Mouse (Mus musculus) retina, adult 2 months (tissue): ENCODE data around the gene Sfxn1.
A peak's percentile ranks its signal among the peaks of the same experiment; 100 is the strongest.

Experiments used
- DNase-seq: peaks from one replicate; pipeline ENCODE4 v3.0.0-alpha.2; 2012; ENCODE audit warnings: low read depth, low spot score

Sfxn1 gene

GRCm38 (mm10) chr13:54076762-54077460 lies 5.2 kb downstream of the Sfxn1 start:
- DNase-seq = no peak

- no peak for DNase-seq
Observed at GRCm38 (mm10) chr13:54077470-54078174, 6.0 kb downstream of the Sfxn1 start.

DNA sequence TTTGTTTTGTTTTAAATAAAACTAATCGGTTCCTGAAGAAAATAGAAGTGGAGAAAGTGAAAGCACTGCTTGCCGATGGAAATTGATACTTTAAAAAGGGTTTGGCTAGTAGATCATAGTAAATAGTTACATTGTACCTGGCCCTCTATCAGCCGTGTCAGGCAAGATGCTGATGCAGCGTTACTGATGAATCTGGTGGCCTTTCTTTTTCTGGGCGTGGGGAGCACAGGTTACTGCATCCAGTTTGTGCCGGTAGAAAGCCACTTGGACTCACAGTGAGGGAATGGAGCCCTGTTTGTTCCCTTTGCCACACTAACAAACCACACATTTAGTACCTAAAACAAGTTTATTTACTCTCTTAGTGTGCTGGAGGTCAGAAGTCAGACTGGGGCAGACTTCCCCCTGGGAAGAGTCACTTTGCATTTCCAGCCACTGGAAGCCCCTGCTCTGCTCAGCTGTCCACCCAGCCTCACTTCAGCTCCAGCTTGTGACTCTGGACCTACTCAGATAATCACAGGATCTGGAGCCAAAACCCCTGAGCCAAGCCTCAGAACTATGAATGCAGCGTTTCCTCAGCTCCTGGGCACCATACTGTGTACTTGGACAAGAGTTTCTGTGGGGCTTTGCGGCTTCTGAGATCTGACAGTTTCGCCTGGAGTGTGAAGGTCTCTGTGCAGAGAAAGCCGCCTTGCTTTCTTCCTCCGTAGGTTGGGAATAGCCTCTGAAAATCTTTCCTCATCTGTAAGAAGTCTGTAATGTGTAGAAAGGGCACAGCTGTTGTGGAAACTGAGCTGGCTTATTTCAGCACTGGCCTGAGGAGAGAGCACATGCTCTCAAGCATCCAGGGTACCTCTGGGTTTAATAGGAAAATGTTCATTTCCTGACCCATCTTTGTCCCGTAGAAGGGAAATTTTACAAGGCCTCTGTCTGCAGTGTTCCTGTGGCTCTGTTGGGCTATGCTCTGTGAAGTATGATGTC lies 8.4 kb downstream of the Sfxn1 start:
- no peak for DNase-seq

GRCm38 (mm10) chr13:54080785-54081184 lies 9.1 kb downstream of the Sfxn1 start:
- no peak for DNase-seq

DNA sequence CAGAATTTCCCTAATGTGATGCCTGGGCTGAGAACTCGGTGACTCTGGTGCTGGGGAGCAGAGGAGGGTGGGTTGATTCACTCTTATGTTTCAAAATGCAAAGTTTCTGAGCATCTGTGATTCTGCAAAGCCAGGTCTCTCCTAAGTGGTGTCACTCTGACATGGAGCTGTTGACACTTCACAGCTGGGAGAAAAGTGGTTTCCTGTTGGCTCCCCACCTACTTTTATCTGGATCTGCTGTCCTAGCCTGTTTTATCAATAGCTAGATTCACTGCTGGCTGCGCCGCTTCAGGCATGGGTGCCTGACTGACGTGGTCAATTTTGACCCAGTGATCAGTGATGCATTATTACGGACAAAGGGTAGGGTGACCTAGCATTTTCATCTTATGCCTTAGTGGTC lies 11.3 kb downstream of the Sfxn1 start:
- no peak for DNase-seq

- no peak for DNase-seq
Observed at GRCm38 (mm10) chr13:54084178-54084577, 12.5 kb downstream of the Sfxn1 start.

DNA sequence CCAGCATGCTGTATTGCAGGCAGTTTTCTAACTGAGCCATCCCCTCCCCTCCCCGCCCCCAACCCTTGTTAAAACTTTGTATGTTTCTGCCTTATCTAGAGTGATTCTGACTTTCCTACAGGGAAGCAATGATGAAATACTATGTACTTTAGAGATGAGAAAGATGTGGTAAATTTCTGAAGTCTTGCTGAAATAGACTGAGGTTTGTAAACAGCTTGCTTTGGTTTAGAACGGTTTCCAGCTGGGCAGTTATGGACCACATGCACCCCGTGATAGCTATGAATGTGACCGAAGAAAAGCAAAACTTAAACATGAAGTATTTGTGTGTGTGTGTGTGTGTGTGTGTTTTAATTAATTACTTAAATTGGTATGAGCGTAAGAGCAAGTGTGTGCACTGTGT lies 13.2 kb downstream of the Sfxn1 start:
- no peak for DNase-seq

- no peak for DNase-seq
Observed at GRCm38 (mm10) chr13:54085266-54085665, 13.6 kb downstream of the Sfxn1 start.

DNA sequence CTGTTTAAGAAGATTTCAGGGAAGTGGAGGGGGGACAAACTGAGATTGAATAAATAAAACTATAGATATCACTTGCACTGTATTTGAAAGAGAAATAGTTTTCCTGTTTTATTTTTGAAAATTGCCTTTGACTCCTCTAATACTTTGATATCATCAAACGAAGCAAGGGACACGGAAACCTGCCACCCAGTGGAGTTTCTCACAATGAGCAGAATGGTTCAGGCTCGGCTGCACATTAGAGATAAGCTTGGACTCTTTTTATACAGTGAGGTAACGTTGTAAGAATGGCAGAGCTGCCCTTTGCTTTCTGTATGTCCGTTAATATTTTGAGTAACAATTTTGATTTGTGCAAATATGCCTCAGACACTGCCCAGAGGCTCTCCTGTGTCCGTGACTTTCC lies 20.1 kb downstream of the Sfxn1 start:
- DNase-seq = no peak

- no peak for DNase-seq
Observed at GRCm38 (mm10) chr13:54094349-54094748, 22.7 kb downstream of the Sfxn1 start.

- DNase-seq = no peak
Observed at GRCm38 (mm10) chr13:54094963-54095362, 23.3 kb downstream of the Sfxn1 start.

GRCm38 (mm10) chr13:54095721-54096120 lies 24.1 kb downstream of the Sfxn1 start:
- no peak for DNase-seq

DNA sequence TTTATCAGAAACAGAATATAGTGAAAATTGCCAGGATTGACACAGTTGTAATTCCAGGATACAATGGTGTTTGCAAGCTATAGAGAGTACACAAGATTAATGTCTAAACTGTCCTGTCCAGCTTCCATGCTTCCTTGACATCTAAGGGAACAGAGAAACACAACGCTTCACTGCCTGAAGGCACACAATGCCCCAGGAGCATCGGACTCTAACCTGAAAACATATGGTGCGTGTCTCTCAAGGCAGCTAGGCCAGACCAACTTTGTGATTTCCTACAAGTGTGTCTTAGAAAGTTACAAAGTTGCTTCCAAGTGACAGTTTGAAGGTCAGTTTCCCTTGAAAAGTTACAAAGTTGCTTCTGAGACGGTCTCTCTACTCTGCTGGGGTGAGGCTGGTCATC lies 25.6 kb downstream of the Sfxn1 start:
- DNase-seq = no peak

DNA sequence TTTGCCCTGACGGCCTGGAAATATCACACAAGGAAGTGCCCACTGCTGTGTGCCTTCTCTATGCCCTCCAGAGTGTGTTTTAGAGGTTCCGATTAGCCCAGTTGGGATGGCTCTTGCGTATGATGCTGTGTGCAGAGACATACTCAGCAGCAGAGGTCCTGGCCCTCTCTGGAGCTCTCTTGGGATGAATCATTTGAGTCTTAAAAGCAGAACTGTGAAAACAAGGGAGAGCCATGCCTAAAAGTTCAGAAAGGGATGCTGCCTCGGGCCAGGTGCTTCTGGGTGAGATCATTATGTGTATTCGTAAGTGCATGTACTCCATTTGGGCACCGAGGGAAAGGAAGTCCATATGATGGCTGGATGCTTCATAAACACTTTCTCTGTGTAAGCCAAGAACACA lies 26.1 kb downstream of the Sfxn1 start:
- no peak for DNase-seq

DNA sequence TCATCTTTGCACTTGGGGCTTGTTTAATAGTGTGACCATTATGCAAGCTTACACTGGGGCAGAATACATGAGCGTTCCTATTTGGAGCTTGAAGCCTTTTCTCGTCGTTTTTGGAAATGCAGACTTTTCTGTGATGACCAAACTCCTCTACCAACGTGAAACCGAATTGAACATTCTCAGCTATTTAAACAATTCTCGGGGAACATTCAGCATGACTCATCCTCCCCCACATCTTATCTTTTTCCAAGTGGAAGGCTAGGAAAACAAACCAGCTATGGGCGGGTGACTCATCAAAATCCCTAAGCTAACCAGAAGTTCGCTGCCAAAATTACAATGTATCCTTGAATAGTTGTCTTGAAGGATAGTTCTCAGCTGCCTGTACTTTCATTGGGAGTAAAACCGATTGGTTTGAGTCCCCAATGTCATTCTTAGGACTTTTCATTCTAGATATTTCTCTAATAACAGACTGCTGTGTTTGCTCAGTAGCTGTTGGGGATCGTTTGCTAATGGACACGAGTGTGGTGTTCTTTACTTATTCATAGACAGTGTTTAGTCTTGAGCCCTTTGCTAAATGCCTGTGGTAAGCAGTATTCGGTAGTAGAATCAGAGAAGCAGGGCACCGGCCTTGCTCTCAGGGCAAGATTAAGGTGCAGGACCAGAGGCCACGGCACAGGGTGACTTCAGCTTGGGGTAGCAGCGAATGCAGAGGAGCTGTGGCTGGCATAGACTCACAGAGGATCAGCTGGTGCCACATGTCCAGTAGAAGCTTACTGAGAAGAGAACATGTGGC lies 29.6 kb downstream of the Sfxn1 start:
- DNase-seq = no peak

GRCm38 (mm10) chr13:54102061-54102460 lies 30.4 kb downstream of the Sfxn1 start:
- DNase-seq = no peak

DNA sequence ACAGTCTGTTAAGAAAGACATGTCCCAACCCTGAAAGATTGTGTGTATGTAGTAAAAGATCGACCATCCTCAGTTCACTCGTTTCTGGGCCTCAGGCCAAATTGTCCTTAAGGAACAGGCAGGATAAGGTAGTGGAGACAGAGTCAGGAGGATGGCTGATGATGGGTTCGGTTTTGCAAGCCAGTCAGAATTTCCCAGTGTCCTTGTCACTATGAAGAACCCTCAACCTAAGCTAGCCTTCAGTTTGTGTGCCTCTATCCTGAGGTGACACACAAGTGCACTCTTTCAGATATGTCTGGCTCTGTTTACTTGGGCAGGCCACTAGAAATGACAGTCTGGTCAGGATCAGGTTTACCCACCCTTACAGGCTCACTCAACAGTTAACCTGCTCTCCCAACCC lies 31.6 kb downstream of the Sfxn1 start:
- DNase-seq = no peak

GRCm38 (mm10) chr13:54103866-54104265 lies 32.2 kb downstream of the Sfxn1 start:
- no peak for DNase-seq

DNA sequence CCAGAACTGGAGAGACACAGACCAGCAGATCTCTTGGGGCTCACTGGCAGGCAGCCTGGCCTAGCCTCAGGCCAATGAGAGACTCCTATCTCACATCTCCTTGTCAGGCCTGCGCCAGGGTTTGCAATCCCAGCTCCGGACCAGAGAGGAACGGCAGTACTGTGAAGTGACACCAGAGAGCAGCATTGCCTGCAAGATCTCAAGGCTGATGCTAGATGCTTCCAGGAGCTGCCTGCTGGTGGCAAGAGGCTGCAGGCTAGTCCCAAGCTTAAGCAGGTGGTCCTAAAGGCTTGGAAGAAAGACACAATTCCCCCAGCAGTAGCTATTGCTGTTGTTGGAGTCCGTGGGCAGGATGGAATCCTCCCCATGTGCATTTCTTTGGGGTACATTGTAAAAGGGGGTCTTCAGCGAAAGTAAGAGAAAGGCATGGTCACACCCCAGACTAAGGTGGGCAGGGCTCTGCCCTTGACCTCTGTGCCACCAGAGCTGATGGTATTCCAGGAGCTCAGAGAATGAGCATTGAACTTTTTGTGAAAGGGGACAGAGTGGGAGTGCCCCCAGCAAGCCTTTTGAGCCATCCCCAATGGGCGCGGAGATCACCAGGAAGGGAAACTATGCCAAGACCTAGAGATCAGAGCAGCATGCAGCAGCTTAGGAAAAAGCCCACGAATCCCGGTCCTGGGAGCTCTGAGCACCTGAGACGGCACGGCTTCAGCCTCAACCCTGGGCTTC lies 42.3 kb downstream of the Sfxn1 start:
- peak; percentile 30 for DNase-seq

DNA sequence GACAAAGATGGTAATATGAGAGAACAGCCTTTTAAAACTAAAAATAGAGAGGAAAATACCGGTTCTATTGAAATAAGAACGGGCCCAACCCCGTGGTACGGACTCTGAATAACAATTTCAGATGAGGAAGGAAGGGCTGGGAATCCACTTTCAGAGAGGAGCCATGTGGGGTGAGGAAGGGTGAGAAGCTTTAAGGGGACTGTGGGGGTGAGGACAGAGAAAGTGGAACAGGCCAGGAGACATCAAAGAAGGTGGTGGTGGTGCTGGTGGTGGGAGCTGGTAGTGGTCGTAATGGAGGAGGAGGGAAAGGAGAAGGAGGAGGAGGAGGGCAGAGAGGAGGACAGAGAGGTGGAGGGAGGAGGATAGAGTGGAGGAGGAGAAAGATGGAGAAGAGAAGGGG lies 43.3 kb downstream of the Sfxn1 start:
- no peak for DNase-seq

DNA sequence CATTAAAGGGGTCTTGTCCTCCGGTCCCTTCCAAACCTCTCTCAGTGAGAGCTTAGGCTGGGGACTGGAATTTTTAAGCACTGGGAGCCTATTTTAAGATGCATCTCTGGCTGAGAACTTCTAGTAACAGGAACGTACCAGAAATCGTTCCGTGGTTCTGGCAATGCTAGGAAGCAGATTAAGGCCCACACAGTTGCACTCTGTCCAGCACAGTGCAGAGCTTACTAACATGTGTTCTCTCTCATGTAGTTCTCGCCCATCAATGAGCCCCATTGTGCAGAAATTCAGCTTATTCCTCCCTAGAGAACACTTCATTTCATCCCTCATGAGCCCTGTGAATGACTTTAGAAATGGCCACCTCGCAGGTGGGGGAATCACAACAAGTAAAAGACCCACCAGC lies 44.1 kb downstream of the Sfxn1 start:
- DNase-seq = no peak
